Mouse (Mus musculus) 3134 (cell line): ENCODE data around the gene Micall2.
A peak's percentile ranks its signal among the peaks of the same experiment; 100 is the strongest.
"Not testable (repeated sequence)": the region's sequence is repeated elsewhere in the genome, so short reads cannot be mapped to it uniquely, and the experiment has no call there.

Experiments
- DNase-seq: peaks from one replicate; pipeline ENCODE4 v3.0.0-alpha.2; 2011; ENCODE audit warnings: low spot score; ENCODE audit not compliant: insufficient read length; ENCODE audit errors: extremely low read depth

Micall2 gene

GRCm38 (mm10) chr5:139735677-139736503 lies at the start of gene Micall2:
TSS of gene Micall2 (minus strand) at chr5:139736336.
- peak; percentile 99 for DNase-seq

- no peak for DNase-seq
Measured at GRCm38 (mm10) chr5:139781406-139781805, 45.3 kb upstream of the Micall2 start.

- no peak for DNase-seq
Measured at GRCm38 (mm10) chr5:139776966-139777365, 40.8 kb upstream of the Micall2 start.

- DNase-seq: peak; percentile 86
Measured at GRCm38 (mm10) chr5:139775216-139775926, 39.2 kb upstream of the Micall2 start, which contains the start of gene Ints1. TSS of gene Ints1 (minus strand) at chr5:139775674.

GRCm38 (mm10) chr5:139768216-139768615 lies 32.1 kb upstream of the Micall2 start:
- DNase-seq: no peak

- no peak for DNase-seq
Measured at GRCm38 (mm10) chr5:139764296-139764695, 28.2 kb upstream of the Micall2 start.

GRCm38 (mm10) chr5:139758096-139758495 lies 22.0 kb upstream of the Micall2 start:
- DNase-seq: no peak

GRCm38 (mm10) chr5:139756586-139756985 lies 20.4 kb upstream of the Micall2 start:
- no peak for DNase-seq

- DNase-seq: no peak
Measured at GRCm38 (mm10) chr5:139756135-139756534, 20.0 kb upstream of the Micall2 start.

GRCm38 (mm10) chr5:139754753-139755152 lies 18.6 kb upstream of the Micall2 start:
- peak; percentile 60 for DNase-seq

GRCm38 (mm10) chr5:139750535-139750934 lies 14.4 kb upstream of the Micall2 start:
- DNase-seq: no peak

GRCm38 (mm10) chr5:139749413-139750125 lies 13.4 kb upstream of the Micall2 start:
- no peak for DNase-seq

GRCm38 (mm10) chr5:139745771-139746170 lies 9.6 kb upstream of the Micall2 start:
- DNase-seq: no peak

- DNase-seq: not testable (repeated sequence)
Measured at GRCm38 (mm10) chr5:139742640-139743039, 6.5 kb upstream of the Micall2 start.

- no peak for DNase-seq
Measured at GRCm38 (mm10) chr5:139738592-139739315, 2.6 kb upstream of the Micall2 start.

GRCm38 (mm10) chr5:139737841-139738591 lies 1.9 kb upstream of the Micall2 start:
- DNase-seq: no peak

GRCm38 (mm10) chr5:139736504-139736940 lies 386 bp upstream of the Micall2 start:
- no peak for DNase-seq

GRCm38 (mm10) chr5:139734746-139735145 lies 1.4 kb downstream of the Micall2 start:
- peak; percentile 64 for DNase-seq

GRCm38 (mm10) chr5:139734016-139734415 lies 2.1 kb downstream of the Micall2 start:
- DNase-seq: no peak
